Mouse (Mus musculus) liver, embryonic 11.5 days (tissue): ENCODE results near the gene Ciao2a. TPM values are rescaled to one million over a fixed set of nuclear protein-coding genes. Genes with fewer than 3 reads are reported as not detected.

Experiments used
- ATAC-seq: fragments of 200-750 bp; cut with Nextera tagmentation; replicated peaks from 2 replicates; pipeline ENCODE4 v1.8.0; 2017; ENCODE audit warnings: moderate number of reproducible peaks, mild to moderate bottlenecking, moderate TSS enrichment, moderate library complexity; ENCODE audit not compliant: low FRiP score
- DNase-seq: peaks from one replicate; pipeline ENCODE4 v3.0.0-alpha.2; 2017; ENCODE audit warnings: low spot score
- H3K27ac ChIP-seq: fragments of 300-500 bp; sonication (generic); 2 replicates; pipeline ENCODE4 v1.5.1; 2014; ENCODE audit warnings: mild to moderate bottlenecking, low read depth, low read length, control low read depth
- H3K27me3 ChIP-seq: fragments of 300-500 bp; sonication (generic); replicated peaks from 2 replicates; pipeline ENCODE4 v1.6.1; 2014; ENCODE audit warnings: low read length, mixed read lengths; ENCODE audit not compliant: control insufficient read depth, insufficient read depth
- H3K36me3 ChIP-seq: fragments of 300-500 bp; sonication (generic); 2 replicates; pipeline ENCODE4 v1.6.1; 2014; ENCODE audit warnings: mild to moderate bottlenecking, low read length, moderate library complexity, mixed read lengths; ENCODE audit not compliant: control insufficient read depth, insufficient read depth
- H3K4me1 ChIP-seq: fragments of 300-500 bp; sonication (generic); replicated peaks from 2 replicates; pipeline ENCODE4 v1.6.1; 2014; ENCODE audit warnings: low read length, mixed read lengths; ENCODE audit not compliant: control insufficient read depth, insufficient read depth
- H3K4me2 ChIP-seq: fragments of 300-500 bp; sonication (generic); 2 replicates; pipeline ENCODE4 v1.6.1; 2014; ENCODE audit warnings: mild to moderate bottlenecking, control low read depth, moderate library complexity
- H3K4me3 ChIP-seq: fragments of 300-500 bp; sonication (generic); 2 replicates; pipeline ENCODE4 v1.5.1; 2014; ENCODE audit warnings: low read depth, low read length, control low read depth
- H3K9ac ChIP-seq: fragments of 300-500 bp; sonication (generic); 2 replicates; pipeline ENCODE4 v1.6.1; 2014; ENCODE audit warnings: low read depth, low read length, control low read depth
- H3K9me3 ChIP-seq: fragments of 300-500 bp; sonication (generic); 2 replicates; pipeline ENCODE4 v1.6.1; 2016; ENCODE audit warnings: low read length, inconsistent platforms, mixed read lengths; ENCODE audit not compliant: control insufficient read depth
- WGBS: fragments of 180-500 bp; shearing (Covaris S2); extraction: QIAGEN DNeasy Blood & Tissue Kit; methylation state at CpG from one replicate; pipeline ENCODE4 v1.1.7; 2014; 5-methylcytosine and 5-hydroxymethylcytosine counted together
- polyA plus RNA-seq: library from polyadenylated mRNA; unstranded; fragments of >200 nt; fragmentation: Nextera tagmentation; extraction: Ambion mirVana; gene quantifications from 2 replicates; pipeline ENCODE4 v1.2.1, GENCODE M21; 2014

Ciao2a gene
- polyA plus RNA-seq, 1 experiment from 2014 or later: 256 TPM

- peaks cover 3% of the 10 kb centered on the region; the same call in 1 of the 2 replicates for H3K4me1 ChIP-seq
- 78% methylated on average over 6 of the region's 6 CpGs for WGBS
- H3K27me3 ChIP-seq: no peaks in the 10 kb centered on the region; the same call in 1 of the 2 replicates
- no peak for DNase-seq
- ATAC-seq: no peak
- no peak overlapping the region for H3K27ac ChIP-seq
- no peak overlapping the region for H3K9ac ChIP-seq
- no peaks in the 10 kb centered on the region for H3K9me3 ChIP-seq
- H3K4me2 ChIP-seq: peak overlapping the region; percentile 76
- H3K36me3 ChIP-seq: no peaks in the 10 kb centered on the region
- H3K4me3 ChIP-seq: no peak overlapping the region; the same call in 1 of the 2 replicates
These were observed 32.5 kb downstream of the Ciao2a start for GRCm38 (mm10) chr9:66158885-66159430.

GRCm38 (mm10) chr9:66160155-66160554 lies 33.7 kb downstream of the Ciao2a start:
- Histone ChIP-seq H3K36me3 (no peaks in the 10 kb centered on the region), H3K4me3 (no peak overlapping the region), H3K4me2 (no peak overlapping the region), H3K27me3 (no peaks in the 10 kb centered on the region; the same call in 1 of the 2 replicates), H3K27ac (no peak overlapping the region), H3K4me1 (peaks cover 3% of the 10 kb centered on the region; the same call in 1 of the 2 replicates), H3K9ac (no peak overlapping the region), H3K9me3 (no peaks in the 10 kb centered on the region)
- no peak for DNase-seq
- 96% methylated on average over 2 of the region's 2 CpGs for WGBS
- ATAC-seq: no peak

- no peak overlapping the region for H3K4me3 ChIP-seq
These were observed 36.6 kb downstream of the Ciao2a start for GRCm38 (mm10) chr9:66162995-66163394.

GRCm38 (mm10) chr9:66167222-66167621 lies 40.8 kb downstream of the Ciao2a start:
- H3K27me3 ChIP-seq: no peaks in the 10 kb centered on the region
- 75% methylated on average over 5 of the region's 5 CpGs for WGBS
- no peak for DNase-seq
- no peak overlapping the region for H3K9ac ChIP-seq
- H3K4me2 ChIP-seq: no peak overlapping the region
- no peak for ATAC-seq
- no peaks in the 10 kb centered on the region for H3K36me3 ChIP-seq
- no peak overlapping the region for H3K4me3 ChIP-seq
- H3K4me1 ChIP-seq: peaks cover 12% of the 10 kb centered on the region
- H3K27ac ChIP-seq: no peak overlapping the region
- H3K9me3 ChIP-seq: no peaks in the 10 kb centered on the region

More at GRCm38 (mm10) chr9:66162995-66163394, 36.6 kb downstream of the Ciao2a start:
- H3K27me3 ChIP-seq: no peaks in the 10 kb centered on the region; the same call in 1 of the 2 replicates
- no peaks in the 10 kb centered on the region for H3K36me3 ChIP-seq
- H3K4me1 ChIP-seq: peaks cover 8% of the 10 kb centered on the region
- no peak overlapping the region for H3K9ac ChIP-seq
- no peak overlapping the region for H3K27ac ChIP-seq
- ATAC-seq (no peak), DNase-seq (no peak)
- no peaks in the 10 kb centered on the region for H3K9me3 ChIP-seq
- WGBS: 75% methylated on average over 9 of the region's 9 CpGs
- no peak overlapping the region for H3K4me2 ChIP-seq

- H3K4me3 ChIP-seq: no peak overlapping the region
- ATAC-seq (peak; percentile 80), DNase-seq (no peak)
- H3K9me3 ChIP-seq: no peaks in the 10 kb centered on the region
- H3K4me2 ChIP-seq: no peak overlapping the region
- H3K27me3 ChIP-seq: no peaks in the 10 kb centered on the region
- H3K27ac ChIP-seq: peak overlapping the region; percentile 1; the same call in 1 of the 2 replicates
- no peak overlapping the region for H3K9ac ChIP-seq
- WGBS: 14% methylated on average over 1 of the region's 1 CpGs
- H3K36me3 ChIP-seq: no peaks in the 10 kb centered on the region
- H3K4me1 ChIP-seq: peaks cover 12% of the 10 kb centered on the region
These were observed 41.8 kb downstream of the Ciao2a start for GRCm38 (mm10) chr9:66168233-66168632.

- peaks cover 12% of the 10 kb centered on the region for H3K4me1 ChIP-seq
- H3K27ac ChIP-seq: no peak overlapping the region
- ATAC-seq (no peak), DNase-seq (no peak)
- no peaks in the 10 kb centered on the region for H3K27me3 ChIP-seq
- WGBS: 64% methylated on average over 5 of the region's 5 CpGs
- no peaks in the 10 kb centered on the region for H3K9me3 ChIP-seq
- no peak overlapping the region for H3K4me3 ChIP-seq
- no peak overlapping the region for H3K9ac ChIP-seq
- H3K4me2 ChIP-seq: no peak overlapping the region
- no peaks in the 10 kb centered on the region for H3K36me3 ChIP-seq
These were observed 44.1 kb downstream of the Ciao2a start for GRCm38 (mm10) chr9:66170506-66170905.

GRCm38 (mm10) chr9:66171275-66171921 lies 45.0 kb downstream of the Ciao2a start:
- Histone ChIP-seq H3K27ac (no peak overlapping the region), H3K36me3 (no peaks in the 10 kb centered on the region), H3K4me2 (no peak overlapping the region), H3K4me3 (no peak overlapping the region), H3K4me1 (peaks cover 9% of the 10 kb centered on the region), H3K9ac (no peak overlapping the region), H3K27me3 (no peaks in the 10 kb centered on the region), H3K9me3 (no peaks in the 10 kb centered on the region)
- DNase-seq (no peak), ATAC-seq (no peak)
- 76% methylated on average over 12 of the region's 12 CpGs for WGBS

- Histone ChIP-seq H3K36me3 (no peaks in the 10 kb centered on the region), H3K4me1 (peaks cover 3% of the 10 kb centered on the region), H3K9me3 (no peaks in the 10 kb centered on the region), H3K27ac (no peak overlapping the region), H3K9ac (no peak overlapping the region), H3K4me3 (no peak overlapping the region), H3K27me3 (no peaks in the 10 kb centered on the region), H3K4me2 (no peak overlapping the region)
- ATAC-seq (no peak), DNase-seq (no peak)
- WGBS: 93% methylated on average over 5 of the region's 5 CpGs
These were observed 47.0 kb downstream of the Ciao2a start for GRCm38 (mm10) chr9:66173316-66173855.

GRCm38 (mm10) chr9:66174985-66175384 lies 48.6 kb downstream of the Ciao2a start:
- DNase-seq (no peak), ATAC-seq (no peak)
- H3K36me3 ChIP-seq: no peaks in the 10 kb centered on the region
- WGBS: 66% methylated on average over 3 of the region's 3 CpGs
- no peak overlapping the region for H3K9ac ChIP-seq
- peaks cover 7% of the 10 kb centered on the region for H3K4me1 ChIP-seq
- H3K27ac ChIP-seq: no peak overlapping the region
- no peak overlapping the region for H3K4me3 ChIP-seq
- no peak overlapping the region for H3K4me2 ChIP-seq
- H3K9me3 ChIP-seq: no peaks in the 10 kb centered on the region
- no peaks in the 10 kb centered on the region for H3K27me3 ChIP-seq
